Mouse (Mus musculus) c-Kit-positive CD71-negative TER-119-negative erythroid progenitor cells, embryonic 14.5 days (primary cell): ENCODE results near the gene Cct6b.
"Not testable (repeated sequence)": the region's sequence is repeated elsewhere in the genome, so short reads cannot be mapped to it uniquely, and the experiment has no call there.

Source experiments
- DNase-seq: peaks from one replicate; pipeline ENCODE4 v3.0.0-alpha.2; 2013; ENCODE audit warnings: low read depth

Gene Cct6b

GRCm38 (mm10) chr11:82699865-82700410 lies 64.2 kb downstream of the Cct6b start:
- DNase-seq = no peak

- DNase-seq = no peak
Observed at GRCm38 (mm10) chr11:82695930-82696329, 68.2 kb downstream of the Cct6b start.

GRCm38 (mm10) chr11:82694947-82695346 lies 69.2 kb downstream of the Cct6b start:
- DNase-seq = not testable (repeated sequence)

- DNase-seq = no peak
Observed at GRCm38 (mm10) chr11:82692668-82693067, 71.5 kb downstream of the Cct6b start.

GRCm38 (mm10) chr11:82690476-82690875 lies 73.6 kb downstream of the Cct6b start:
- DNase-seq = no peak

GRCm38 (mm10) chr11:82687668-82688067 lies 76.5 kb downstream of the Cct6b start:
- DNase-seq = no peak

GRCm38 (mm10) chr11:82684676-82685075 lies 79.4 kb downstream of the Cct6b start:
- no peak for DNase-seq

- DNase-seq = no peak
Observed at GRCm38 (mm10) chr11:82683765-82684505, 80.2 kb downstream of the Cct6b start.

GRCm38 (mm10) chr11:82678561-82678960 lies 85.6 kb downstream of the Cct6b start:
- DNase-seq = no peak
